Mouse (Mus musculus) heart, postnatal 0 days (tissue): ENCODE measurements around the gene Pgghg. TPM values are rescaled to one million over a fixed set of nuclear protein-coding genes. Genes with fewer than 3 reads are reported as not detected.

Experiments used
- ATAC-seq: fragments of 200-750 bp; cut with Nextera tagmentation; 2 replicates; pipeline ENCODE4 v1.8.0; 2017; ENCODE audit warnings: low read depth, moderate number of reproducible peaks, moderate library complexity; ENCODE audit not compliant: insufficient read depth
- DNase-seq: peaks from one replicate; pipeline ENCODE4 v3.0.0-alpha.2; 2016; ENCODE audit warnings: low spot score
- H3K27ac ChIP-seq: fragments of 300-500 bp; sonication (generic); 2 replicates; pipeline ENCODE4 v1.5.1; 2014; ENCODE audit warnings: low read depth, mild to moderate bottlenecking
- H3K27me3 ChIP-seq: fragments of 300-500 bp; sonication (generic); 2 replicates; pipeline ENCODE4 v1.6.1; 2014; ENCODE audit warnings: low read length, mixed read lengths; ENCODE audit not compliant: control insufficient read depth, insufficient read depth
- H3K36me3 ChIP-seq: fragments of 300-500 bp; sonication (generic); replicated peaks from 2 replicates; pipeline ENCODE4 v1.6.1; 2014; ENCODE audit warnings: low read length, mixed read lengths; ENCODE audit not compliant: control insufficient read depth, insufficient read depth
- H3K4me1 ChIP-seq: fragments of 300-500 bp; sonication (generic); 2 replicates; pipeline ENCODE4 v1.6.1; 2014; ENCODE audit warnings: antibody characterized with exemption; ENCODE audit not compliant: control insufficient read depth, insufficient read depth
- H3K4me2 ChIP-seq: fragments of 300-500 bp; sonication (generic); 2 replicates; pipeline ENCODE4 v1.6.1; 2014; ENCODE audit warnings: low read depth, mild to moderate bottlenecking, low read length, moderate library complexity
- H3K4me3 ChIP-seq: fragments of 300-500 bp; sonication (generic); 2 replicates; pipeline ENCODE4 v1.5.1; 2014; ENCODE audit warnings: low read depth, low read length
- H3K9ac ChIP-seq: fragments of 300-500 bp; sonication (generic); replicated peaks from 2 replicates; pipeline ENCODE4 v1.6.1; 2014; ENCODE audit warnings: low read depth, low read length, mixed read lengths
- H3K9me3 ChIP-seq: fragments of 300-500 bp; sonication (generic); replicated peaks from 2 replicates; pipeline ENCODE4 v1.6.1; 2016; ENCODE audit warnings: low read length; ENCODE audit not compliant: control insufficient read depth
- CTCF ChIP-seq: IDR thresholded peaks from 2 replicates; pipeline ENCODE4 v1.5.1; 2016; ENCODE audit warnings: antibody characterized with exemption, control low read depth, low read depth
- EP300 ChIP-seq: IDR thresholded peaks from 2 replicates; pipeline ENCODE4 v1.6.1; 2016; ENCODE audit warnings: antibody characterized with exemption, low read depth
- WGBS: fragments of 180-500 bp; shearing (Covaris S2); extraction: QIAGEN DNeasy Blood & Tissue Kit; methylation state at CpG from one replicate; pipeline ENCODE4 v1.1.7; 2014; 5-methylcytosine and 5-hydroxymethylcytosine counted together
- polyA plus RNA-seq: library from polyadenylated mRNA; unstranded; fragments of >200 nt; fragmentation: Nextera tagmentation; extraction: Ambion mirVana; gene quantifications from 2 replicates; pipeline ENCODE4 v1.2.1, GENCODE M21; 2015
- total RNA-seq: library from RNA; depleted of rRNA; stranded (reverse); fragments of >200 nt; gene quantifications from 2 replicates; pipeline ENCODE4 v1.2.3, GENCODE M21; 2014; ENCODE audit warnings: low replicate concordance

Pgghg gene
- total and polyA plus RNA-seq, 2 experiments from 2014 or later: 5.9 to 16.3 TPM

GRCm38 (mm10) chr7:140948161-140948560, 7.0 kb downstream of the Pgghg start:
- no peak overlapping the region for H3K9ac ChIP-seq
- H3K36me3 ChIP-seq: peaks cover 28% of the 10 kb centered on the region; the same call in 1 of the 2 replicates
- no peaks in the 10 kb centered on the region for H3K27me3 ChIP-seq
- WGBS: 22% methylated on average over 8 of the region's 8 CpGs
- no peak for TF ChIP-seq EP300
- TF ChIP-seq CTCF: no peak
- H3K4me2 ChIP-seq: no peak overlapping the region
- H3K9me3 ChIP-seq: no peaks in the 10 kb centered on the region
- DNase-seq (peak; percentile 47), ATAC-seq (0 out of 2 replicates have a peak, but pooled peaks have one; percentile 14)
- H3K4me1 ChIP-seq: peaks cover 33% of the 10 kb centered on the region
- no peak overlapping the region for H3K4me3 ChIP-seq
- H3K27ac ChIP-seq: peak overlapping the region; percentile 68

GRCm38 (mm10) chr7:140949255-140949654, 8.1 kb downstream of the Pgghg start:
- Histone ChIP-seq H3K9me3 (no peaks in the 10 kb centered on the region), H3K4me1 (peaks cover 37% of the 10 kb centered on the region), H3K27me3 (no peaks in the 10 kb centered on the region), H3K36me3 (peaks cover 28% of the 10 kb centered on the region; the same call in 1 of the 2 replicates), H3K9ac (no peak overlapping the region), H3K4me2 (no peak overlapping the region), H3K4me3 (no peak overlapping the region), H3K27ac (no peak overlapping the region)
- DNase-seq: no peak
- no peak for TF ChIP-seq CTCF
- TF ChIP-seq EP300: no peak
- no peak for ATAC-seq
- WGBS: 77% methylated on average over 6 of the region's 6 CpGs

GRCm38 (mm10) chr7:140949824-140950530, 8.8 kb downstream of the Pgghg start, which contains the start of gene Ifitm5:
Gene Ifitm5 (minus strand): TSS chr7:140950291.
- H3K4me3 ChIP-seq: no peak within 1 kb of the TSS

GRCm38 (mm10) chr7:140951051-140951450, 9.9 kb downstream of the Pgghg start:
- no peaks in the 10 kb centered on the region for H3K9me3 ChIP-seq
- peak; percentile 31 for DNase-seq
- H3K9ac ChIP-seq: no peak overlapping the region

More at GRCm38 (mm10) chr7:140949824-140950530, 8.8 kb downstream of the Pgghg start, which contains the start of gene Ifitm5:
- WGBS: 87% methylated on average over 16 of the region's 16 CpGs
- no peak for TF ChIP-seq CTCF
- TF ChIP-seq EP300: no peak
- peak within 1 kb of the TSS; percentile 5; the same call in 1 of the 2 replicates for H3K4me2 ChIP-seq
- peak within 1 kb of the TSS; percentile 60 for H3K27ac ChIP-seq
- no peak for ATAC-seq
- no peak within 1 kb of the TSS for H3K9ac ChIP-seq
- peaks cover 43% of the 10 kb centered on the region for H3K4me1 ChIP-seq
- H3K27me3 ChIP-seq: no peaks in the 10 kb centered on the region
- no peak for DNase-seq
- peaks cover 28% of the 10 kb centered on the region; the same call in 1 of the 2 replicates for H3K36me3 ChIP-seq
- no peaks in the 10 kb centered on the region for H3K9me3 ChIP-seq

GRCm38 (mm10) chr7:140951765-140952164, 10.6 kb downstream of the Pgghg start:
- Histone ChIP-seq H3K4me2 (no peak overlapping the region), H3K27ac (peak overlapping the region; percentile 60), H3K27me3 (no peaks in the 10 kb centered on the region), H3K9ac (no peak overlapping the region), H3K36me3 (peaks cover 17% of the 10 kb centered on the region; the same call in 1 of the 2 replicates), H3K9me3 (no peaks in the 10 kb centered on the region), H3K4me3 (no peak overlapping the region), H3K4me1 (peaks cover 43% of the 10 kb centered on the region)
- ATAC-seq: no peak
- DNase-seq: no peak
- 66% methylated on average over 6 of the region's 6 CpGs for WGBS
- TF ChIP-seq EP300 (no peak), CTCF (no peak)

More at GRCm38 (mm10) chr7:140951051-140951450, 9.9 kb downstream of the Pgghg start:
- H3K4me3 ChIP-seq: no peak overlapping the region
- TF ChIP-seq CTCF (no peak), EP300 (0 out of 2 replicates have a peak, but pooled peaks have one; percentile 16)
- H3K4me1 ChIP-seq: peaks cover 44% of the 10 kb centered on the region
- H3K27me3 ChIP-seq: no peaks in the 10 kb centered on the region
- H3K27ac ChIP-seq: peak overlapping the region; percentile 60
- ATAC-seq: no peak
- H3K4me2 ChIP-seq: peak overlapping the region; percentile 5; the same call in 1 of the 2 replicates
- WGBS: 35% methylated on average over 8 of the region's 8 CpGs
- H3K36me3 ChIP-seq: peaks cover 19% of the 10 kb centered on the region; the same call in 1 of the 2 replicates
